Mouse (Mus musculus): ENCODE measurements at regions not wholly inside any gene's neighbourhood (a gene's known extent, or its start where the extent isn't known, plus 50 kb on each side); places are given as distances from the start of the nearest gene placed in this dataset.

DNA sequence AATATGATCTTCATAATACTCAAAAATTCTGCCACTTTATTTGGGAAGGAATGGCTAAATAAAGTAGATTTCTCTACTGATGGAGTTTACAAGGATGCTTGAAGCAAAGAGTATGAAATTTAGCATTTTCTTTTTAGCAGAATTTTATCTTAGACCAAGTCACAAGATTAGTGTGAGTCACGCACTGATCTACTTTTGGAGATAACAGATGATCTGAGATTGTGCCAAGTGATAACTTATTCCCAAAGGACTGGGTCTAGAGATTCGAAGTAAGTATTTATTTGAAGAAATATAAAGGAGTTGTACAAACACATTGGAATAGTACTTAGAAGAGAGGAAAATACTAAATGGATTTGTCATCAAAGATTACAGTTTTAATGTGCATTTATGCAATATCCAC, 67.8 kb upstream of the Tom1l1 start:
- H3K36me3 ChIP-seq (ENCODE audit: control insufficient read depth, insufficient read depth, low read length): no peaks in the 10 kb centered on the region
- H3K4me3 ChIP-seq (ENCODE audit: low read depth, low read length): no peak overlapping the region
- DNase-seq (ENCODE audit: low spot score) (no peak), ATAC-seq (replicated peaks; ENCODE audit: low FRiP score) (no peak)
- no peaks in the 10 kb centered on the region for H3K27me3 ChIP-seq (replicated peaks; ENCODE audit: control insufficient read depth, insufficient read depth, low read length)
- H3K4me2 ChIP-seq: no peak overlapping the region
- WGBS: 81% methylated on average over 2 of the region's 2 CpGs
- no peaks in the 10 kb centered on the region for H3K4me1 ChIP-seq (replicated peaks; ENCODE audit: control insufficient read depth, insufficient read depth, low read length)
- no peaks in the 10 kb centered on the region for H3K9me3 ChIP-seq (ENCODE audit: control insufficient read depth, low read length)
- H3K9ac ChIP-seq (ENCODE audit: low read depth, low read length): no peak overlapping the region
- H3K27ac ChIP-seq (ENCODE audit: low read depth, low read length): no peak overlapping the region

DNA sequence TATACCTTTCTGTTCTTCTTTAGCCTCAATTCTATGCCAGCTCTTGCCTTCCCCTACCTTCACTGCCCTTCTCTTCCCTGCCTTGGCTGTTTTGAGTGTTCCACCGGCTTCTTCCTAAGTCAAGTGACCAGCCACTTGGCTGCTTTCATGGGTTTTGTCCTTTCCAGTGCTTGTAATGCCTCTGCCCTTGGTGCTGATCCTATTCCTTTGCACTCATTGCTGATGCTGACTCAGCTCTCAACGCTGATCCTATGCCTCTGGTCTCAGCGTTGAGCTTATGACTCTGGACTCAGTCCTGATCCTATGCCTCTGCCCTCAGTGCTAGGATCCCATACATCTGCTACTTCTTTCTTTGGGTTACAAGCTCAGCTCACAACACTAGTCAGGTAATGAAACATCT, 60.3 kb upstream of the Tom1l1 start:
- H3K9me3 ChIP-seq (ENCODE audit: control insufficient read depth, low read length): no peaks in the 10 kb centered on the region
- H3K36me3 ChIP-seq (ENCODE audit: control insufficient read depth, insufficient read depth, low read length): no peaks in the 10 kb centered on the region
- ATAC-seq (replicated peaks; ENCODE audit: low FRiP score) (no peak), DNase-seq (ENCODE audit: low spot score) (no peak)
- H3K4me3 ChIP-seq (ENCODE audit: low read depth, low read length): no peak overlapping the region
- 52% methylated on average over 3 of the region's 3 CpGs for WGBS
- H3K27ac ChIP-seq (ENCODE audit: low read depth, low read length): no peak overlapping the region
- no peaks in the 10 kb centered on the region for H3K4me1 ChIP-seq (replicated peaks; ENCODE audit: control insufficient read depth, insufficient read depth, low read length)
- no peak overlapping the region for H3K9ac ChIP-seq (ENCODE audit: low read depth, low read length)
- H3K27me3 ChIP-seq (replicated peaks; ENCODE audit: control insufficient read depth, insufficient read depth, low read length): no peaks in the 10 kb centered on the region
- H3K4me2 ChIP-seq: no peak overlapping the region

- no peak overlapping the region for H3K27ac ChIP-seq (ENCODE audit: low read depth, low read length)
- no peak for DNase-seq (ENCODE audit: low spot score)
- H3K4me1 ChIP-seq (replicated peaks; ENCODE audit: control insufficient read depth, insufficient read depth, low read length): no peaks in the 10 kb centered on the region
- no peak overlapping the region for H3K9ac ChIP-seq (ENCODE audit: low read depth, low read length)
- no peak for ATAC-seq (replicated peaks; ENCODE audit: low FRiP score)
- H3K36me3 ChIP-seq (ENCODE audit: control insufficient read depth, insufficient read depth, low read length): no peaks in the 10 kb centered on the region
- H3K27me3 ChIP-seq (replicated peaks; ENCODE audit: control insufficient read depth, insufficient read depth, low read length): no peaks in the 10 kb centered on the region
- H3K9me3 ChIP-seq (ENCODE audit: control insufficient read depth, low read length): no peaks in the 10 kb centered on the region
- H3K4me2 ChIP-seq: no peak overlapping the region
- 76% methylated on average over 10 of the region's 10 CpGs for WGBS
- no peak overlapping the region for H3K4me3 ChIP-seq (ENCODE audit: low read depth, low read length)
Observed at GRCm38 (mm10) chr11:90741952-90742617, 53.9 kb upstream of the Tom1l1 start.

DNA sequence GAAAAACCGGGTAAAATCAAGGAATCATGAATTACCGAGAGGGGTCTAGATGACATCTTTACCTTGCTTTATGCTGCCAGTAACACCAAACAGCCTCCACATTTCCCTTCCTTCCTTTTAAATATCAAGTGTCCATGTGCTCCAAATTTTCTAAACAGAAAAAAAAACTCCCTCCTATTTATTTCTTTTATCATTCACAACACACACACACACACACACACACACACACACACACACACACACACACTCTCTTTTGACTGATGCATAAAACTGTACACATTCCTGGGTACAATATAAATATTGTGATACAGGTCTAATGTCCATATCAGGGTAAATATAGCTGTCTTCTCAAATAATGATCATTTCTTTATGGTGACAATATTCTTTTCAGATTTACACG, 51.3 kb upstream of the Tom1l1 start:
- 86% methylated on average over 3 of the region's 3 CpGs for WGBS
- H3K27ac ChIP-seq (ENCODE audit: low read depth, low read length): no peak overlapping the region
- no peak overlapping the region for H3K4me2 ChIP-seq
- no peaks in the 10 kb centered on the region for H3K27me3 ChIP-seq (replicated peaks; ENCODE audit: control insufficient read depth, insufficient read depth, low read length)
- DNase-seq (ENCODE audit: low spot score) (no peak), ATAC-seq (replicated peaks; ENCODE audit: low FRiP score) (no peak)
- no peaks in the 10 kb centered on the region for H3K9me3 ChIP-seq (ENCODE audit: control insufficient read depth, low read length)
- no peaks in the 10 kb centered on the region for H3K4me1 ChIP-seq (replicated peaks; ENCODE audit: control insufficient read depth, insufficient read depth, low read length)
- H3K9ac ChIP-seq (ENCODE audit: low read depth, low read length): no peak overlapping the region
- no peak overlapping the region for H3K4me3 ChIP-seq (ENCODE audit: low read depth, low read length)
- H3K36me3 ChIP-seq (ENCODE audit: control insufficient read depth, insufficient read depth, low read length): no peaks in the 10 kb centered on the region

GRCm38 (mm10) chr11:90738741-90739140, 50.6 kb upstream of the Tom1l1 start:
- H3K9me3 ChIP-seq (ENCODE audit: control insufficient read depth, low read length): no peaks in the 10 kb centered on the region
- no peak overlapping the region for H3K9ac ChIP-seq (ENCODE audit: low read depth, low read length)
- H3K36me3 ChIP-seq (ENCODE audit: control insufficient read depth, insufficient read depth, low read length): no peaks in the 10 kb centered on the region
- H3K4me3 ChIP-seq (ENCODE audit: low read depth, low read length): no peak overlapping the region
- 84% methylated on average over 2 of the region's 2 CpGs for WGBS
- DNase-seq (ENCODE audit: low spot score): no peak
- ATAC-seq (replicated peaks; ENCODE audit: low FRiP score): no peak
- H3K27ac ChIP-seq (ENCODE audit: low read depth, low read length): no peak overlapping the region
- no peaks in the 10 kb centered on the region for H3K27me3 ChIP-seq (replicated peaks; ENCODE audit: control insufficient read depth, insufficient read depth, low read length)
- no peaks in the 10 kb centered on the region for H3K4me1 ChIP-seq (replicated peaks; ENCODE audit: control insufficient read depth, insufficient read depth, low read length)
- H3K4me2 ChIP-seq: no peak overlapping the region
